Mouse (Mus musculus) limb, embryonic 11.5 days (tissue): ENCODE measurements around the gene Donson. TPM values are rescaled to one million over a fixed set of nuclear protein-coding genes. Genes with fewer than 3 reads are reported as not detected.
A peak's percentile ranks its signal among the peaks of the same experiment; 100 is the strongest.

ENCODE experiments used
- ATAC-seq: fragments of 200-750 bp; cut with Nextera tagmentation; 2 replicates; pipeline ENCODE4 v1.8.0; 2017; ENCODE audit warnings: low read depth; ENCODE audit not compliant: insufficient number of reproducible peaks, low FRiP score, low TSS enrichment
- DNase-seq: peaks from one replicate; pipeline ENCODE4 v3.0.0-alpha.2; 2015; ENCODE audit warnings: low spot score
- H3K27ac ChIP-seq: fragments of 300-500 bp; sonication (generic); replicated peaks from 2 replicates; pipeline ENCODE4 v1.5.1; 2014; ENCODE audit warnings: low read depth, mild to moderate bottlenecking, low read length
- H3K27me3 ChIP-seq: fragments of 300-500 bp; sonication (generic); 2 replicates; pipeline ENCODE4 v1.6.1; 2014; ENCODE audit warnings: mild to moderate bottlenecking, low read length, mixed read lengths; ENCODE audit not compliant: control insufficient read depth, insufficient read depth
- H3K36me3 ChIP-seq: fragments of 300-500 bp; sonication (generic); 2 replicates; pipeline ENCODE4 v1.6.1; 2014; ENCODE audit warnings: mild to moderate bottlenecking, low read length, moderate library complexity, mixed read lengths; ENCODE audit not compliant: control insufficient read depth, insufficient read depth
- H3K4me1 ChIP-seq: fragments of 300-500 bp; sonication (generic); 2 replicates; pipeline ENCODE4 v1.6.1; 2014; ENCODE audit warnings: low read length, mixed read lengths; ENCODE audit not compliant: control insufficient read depth, insufficient read depth
- H3K4me2 ChIP-seq: fragments of 300-500 bp; sonication (generic); 2 replicates; pipeline ENCODE4 v1.6.1; 2014; ENCODE audit warnings: low read depth, mild to moderate bottlenecking, moderate library complexity; ENCODE audit not compliant: severe bottlenecking
- H3K4me3 ChIP-seq: fragments of 300-500 bp; sonication (generic); 2 replicates; pipeline ENCODE4 v1.5.1; 2014; ENCODE audit warnings: low read depth, low read length
- H3K9ac ChIP-seq: fragments of 300-500 bp; sonication (generic); 2 replicates; pipeline ENCODE4 v1.6.1; 2014; ENCODE audit warnings: mild to moderate bottlenecking, low read length
- H3K9me3 ChIP-seq: fragments of 300-500 bp; sonication (generic); 2 replicates; pipeline ENCODE4 v1.6.1; 2016; ENCODE audit warnings: low read length; ENCODE audit not compliant: control insufficient read depth
- whole genome bisulfite sequencing: fragments of 180-500 bp; shearing (Covaris S2); extraction: QIAGEN DNeasy Blood & Tissue Kit; methylation state at CpG from one replicate; pipeline ENCODE4 v1.1.7; 2014; 5-methylcytosine and 5-hydroxymethylcytosine counted together
- polyA plus RNA-seq: library from polyadenylated mRNA; unstranded; fragments of >200 nt; fragmentation: Nextera tagmentation; extraction: Ambion mirVana; gene quantifications from 2 replicates; pipeline ENCODE4 v1.2.1, GENCODE M21; 2014

The Donson gene
- polyA plus RNA-seq, 1 experiment from 2014 or later, result 40.8 TPM

DNA sequence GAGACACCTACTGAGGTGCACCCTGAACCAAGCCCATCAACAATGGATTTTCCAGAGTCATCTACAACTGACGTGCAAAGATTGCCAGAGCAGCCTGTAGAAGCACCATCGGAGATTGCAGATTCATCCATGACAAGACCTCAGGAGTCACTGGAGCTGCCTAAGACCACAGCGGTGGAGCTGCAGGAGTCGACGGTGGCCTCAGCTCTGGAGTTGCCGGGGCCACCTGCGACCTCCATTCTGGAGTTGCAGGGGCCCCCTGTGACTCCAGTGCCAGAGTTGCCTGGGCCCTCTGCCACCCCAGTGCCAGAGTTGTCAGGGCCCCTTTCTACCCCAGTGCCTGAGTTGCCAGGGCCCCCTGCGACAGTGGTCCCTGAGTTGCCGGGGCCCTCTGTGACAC, 33.3 kb downstream of the Donson start:
- no peak overlapping the region for H3K4me2 ChIP-seq
- no peak overlapping the region for H3K27ac ChIP-seq
- ATAC-seq (no peak), DNase-seq (no peak)
- no peaks in the 10 kb centered on the region for H3K9me3 ChIP-seq
- no peaks in the 10 kb centered on the region for H3K4me1 ChIP-seq
- no peak overlapping the region for H3K4me3 ChIP-seq
- H3K27me3 ChIP-seq, result no peaks in the 10 kb centered on the region
- WGBS, result over 99% methylated on average over 9 of the region's 9 CpGs
- peaks cover 66% of the 10 kb centered on the region for H3K36me3 ChIP-seq
- H3K9ac ChIP-seq, result no peak overlapping the region

DNA sequence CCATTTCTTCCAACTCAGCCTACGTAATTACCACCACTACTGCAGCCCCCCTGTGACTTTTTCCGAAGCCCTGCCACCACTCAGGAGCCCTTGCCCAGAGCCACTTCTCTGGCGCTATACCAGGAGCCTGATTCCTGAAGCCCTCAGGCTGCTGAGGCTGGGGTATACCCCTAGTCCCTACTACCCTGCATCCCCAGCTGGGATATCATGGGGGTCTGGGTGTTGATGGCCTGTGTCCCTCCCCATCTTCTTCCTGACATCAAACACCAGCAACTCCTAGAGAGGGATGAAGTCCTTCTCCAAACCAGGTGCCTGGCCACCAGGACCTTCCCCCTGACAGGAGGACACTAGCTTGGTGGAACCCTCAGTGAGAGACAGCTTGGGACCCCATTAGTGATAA, 36.4 kb downstream of the Donson start:
- ATAC-seq (no peak), DNase-seq (no peak)
- peaks cover 35% of the 10 kb centered on the region for H3K36me3 ChIP-seq
- no peaks in the 10 kb centered on the region for H3K27me3 ChIP-seq
- H3K27ac ChIP-seq, result no peak overlapping the region
- H3K4me3 ChIP-seq, result no peak overlapping the region
- 0 out of 2 replicates have a peak, but pooled peaks cover 3% of the 10 kb centered on the region for H3K4me1 ChIP-seq
- no peak overlapping the region for H3K4me2 ChIP-seq
- WGBS, result 95% methylated on average over 3 of the region's 3 CpGs
- H3K9me3 ChIP-seq, result no peaks in the 10 kb centered on the region
- no peak overlapping the region for H3K9ac ChIP-seq

DNA sequence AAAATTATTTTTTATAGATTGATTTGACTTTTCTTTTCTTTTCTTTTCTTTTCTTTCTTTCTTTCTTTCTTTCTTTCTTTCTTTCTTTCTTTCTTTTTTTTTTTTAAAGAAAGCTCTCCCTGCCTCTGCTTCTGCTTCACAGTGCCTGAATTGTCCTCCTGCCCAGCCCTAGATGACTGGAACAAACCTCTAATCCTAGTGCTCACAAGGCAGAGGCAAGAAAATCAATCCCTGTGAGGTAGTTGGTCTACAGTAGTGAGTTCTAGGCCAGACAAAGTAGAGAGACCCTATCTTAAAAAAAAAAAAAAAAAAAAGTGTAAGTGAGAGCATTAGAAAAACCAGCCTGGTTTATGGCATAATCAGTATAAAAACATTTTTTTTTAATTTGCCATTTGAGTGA, 38.8 kb downstream of the Donson start:
- H3K4me3 ChIP-seq, result no peak overlapping the region
- no peaks in the 10 kb centered on the region for H3K9me3 ChIP-seq
- no peak overlapping the region for H3K9ac ChIP-seq
- no peak overlapping the region for H3K4me2 ChIP-seq
- no peaks in the 10 kb centered on the region for H3K27me3 ChIP-seq
- DNase-seq (no peak), ATAC-seq (no peak)
- peaks cover 11% of the 10 kb centered on the region for H3K36me3 ChIP-seq
- 0 out of 2 replicates have a peak, but pooled peaks cover 3% of the 10 kb centered on the region for H3K4me1 ChIP-seq
- no peak overlapping the region for H3K27ac ChIP-seq

DNA sequence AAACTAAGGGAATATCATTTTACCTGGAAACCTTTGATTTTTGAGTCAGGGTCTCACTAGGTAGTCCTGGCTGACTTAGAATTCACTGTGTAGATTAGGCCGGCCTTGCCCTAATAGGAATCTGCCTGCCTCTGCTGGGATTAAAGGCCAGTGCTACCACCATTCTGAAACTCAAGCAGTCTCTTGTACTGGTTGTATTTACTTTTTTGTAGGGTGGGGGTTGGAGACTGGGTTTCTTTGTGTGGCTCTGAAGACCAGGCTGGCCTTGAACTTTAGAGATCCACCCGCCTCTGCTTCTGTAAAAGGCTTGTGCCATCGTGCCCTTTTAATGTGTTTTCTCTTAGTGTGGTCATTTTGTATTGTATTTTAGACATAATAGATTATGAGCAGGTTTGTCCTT, 39.3 kb downstream of the Donson start:
- 0 out of 2 replicates have a peak, but pooled peaks cover 3% of the 10 kb centered on the region for H3K4me1 ChIP-seq
- H3K27me3 ChIP-seq, result no peaks in the 10 kb centered on the region
- no peaks in the 10 kb centered on the region for H3K9me3 ChIP-seq
- no peak overlapping the region for H3K27ac ChIP-seq
- peaks cover 9% of the 10 kb centered on the region; the same call in 1 of the 2 replicates for H3K36me3 ChIP-seq
- ATAC-seq, result no peak
- WGBS, result 70% methylated on average over 3 of the region's 3 CpGs
- H3K9ac ChIP-seq, result no peak overlapping the region
- no peak for DNase-seq
- peak overlapping the region; percentile 79 for H3K4me2 ChIP-seq
- H3K4me3 ChIP-seq, result peak overlapping the region; percentile 76

DNA sequence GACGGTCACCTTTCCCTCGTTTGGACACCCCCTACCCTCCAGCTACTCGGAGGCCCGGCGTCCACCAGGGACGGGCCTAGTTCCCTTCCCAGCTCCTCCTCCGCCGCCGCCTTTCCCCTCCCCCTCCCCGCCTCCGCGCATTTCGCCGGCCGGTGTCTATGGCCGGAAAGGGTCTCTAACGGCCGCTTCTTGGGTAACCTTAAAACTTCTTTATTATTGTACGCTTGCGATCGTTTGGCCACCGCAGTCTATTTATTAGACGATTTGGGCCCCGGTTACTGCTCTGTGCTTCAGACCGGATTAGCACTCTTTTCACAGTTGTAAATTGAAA, 40.4 kb downstream of the Donson start:
- DNase-seq, result peak; percentile 88
- Histone ChIP-seq H3K27ac (peak overlapping the region; percentile 85), H3K4me2 (peak overlapping the region; percentile 79), H3K9me3 (no peaks in the 10 kb centered on the region), H3K4me1 (0 out of 2 replicates have a peak, but pooled peaks cover 3% of the 10 kb centered on the region), H3K36me3 (peaks cover 9% of the 10 kb centered on the region; the same call in 1 of the 2 replicates), H3K4me3 (peak overlapping the region; percentile 76), H3K9ac (peak overlapping the region; percentile 85), H3K27me3 (no peaks in the 10 kb centered on the region)
- peak; percentile 33 for ATAC-seq
- WGBS, result under 1% methylated on average over 23 of the region's 25 CpGs

DNA sequence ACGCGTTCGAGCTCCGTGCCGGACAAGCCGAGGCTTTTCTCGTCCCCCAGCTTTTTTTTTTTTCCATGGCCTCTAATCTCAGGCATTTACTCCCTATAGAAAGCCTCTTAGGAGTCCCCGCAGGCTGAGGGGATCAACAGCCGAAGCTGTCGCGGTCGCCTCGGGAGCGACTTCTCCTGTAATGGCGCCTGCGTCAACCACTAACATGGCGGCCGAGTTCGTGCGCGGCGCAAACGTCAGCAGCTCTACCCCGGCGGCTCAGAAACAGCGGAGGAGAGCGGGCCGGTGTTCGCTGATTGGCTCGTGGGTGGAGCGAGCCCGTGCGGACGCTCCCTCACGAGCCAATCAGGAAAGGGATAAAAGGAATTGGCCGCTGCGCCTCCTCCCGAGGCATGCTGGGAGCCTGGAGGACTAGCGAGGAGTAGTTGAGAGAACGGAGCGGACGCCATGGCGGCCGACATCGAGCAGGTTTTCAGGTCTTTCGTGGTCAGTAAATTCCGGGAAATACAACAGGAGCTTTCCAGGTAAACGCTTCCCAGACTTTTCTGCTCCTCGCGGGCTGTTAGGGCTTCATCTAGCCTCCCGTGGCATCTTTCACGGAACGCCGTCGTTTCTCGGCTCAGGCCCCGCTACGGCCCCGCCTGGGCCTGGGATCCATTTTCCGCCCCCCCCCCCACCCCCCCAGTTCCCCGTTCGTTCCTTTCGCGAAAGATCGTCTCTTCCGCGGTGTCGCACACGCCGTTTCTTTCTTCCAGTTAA, 40.9 kb downstream of the Donson start, which contains the start of gene Son:
Son (plus strand) TSS at position 46 of the 759 bp plus-strand sequence.
- peak; percentile 96 for DNase-seq
- H3K4me1 ChIP-seq, result 0 out of 2 replicates have a peak, but pooled peaks cover 3% of the 10 kb centered on the region
- no peaks in the 10 kb centered on the region for H3K27me3 ChIP-seq
- H3K9ac ChIP-seq, result peak within 1 kb of the TSS; percentile 85
- H3K36me3 ChIP-seq, result peaks cover 14% of the 10 kb centered on the region; the same call in 1 of the 2 replicates
- WGBS, result under 1% methylated on average over 70 of the region's 70 CpGs
- peak within 1 kb of the TSS; percentile 85 for H3K27ac ChIP-seq
- no peaks in the 10 kb centered on the region for H3K9me3 ChIP-seq
- peak; percentile 95 for ATAC-seq
- peak within 1 kb of the TSS; percentile 76 for H3K4me3 ChIP-seq
- peak within 1 kb of the TSS; percentile 79 for H3K4me2 ChIP-seq

DNA sequence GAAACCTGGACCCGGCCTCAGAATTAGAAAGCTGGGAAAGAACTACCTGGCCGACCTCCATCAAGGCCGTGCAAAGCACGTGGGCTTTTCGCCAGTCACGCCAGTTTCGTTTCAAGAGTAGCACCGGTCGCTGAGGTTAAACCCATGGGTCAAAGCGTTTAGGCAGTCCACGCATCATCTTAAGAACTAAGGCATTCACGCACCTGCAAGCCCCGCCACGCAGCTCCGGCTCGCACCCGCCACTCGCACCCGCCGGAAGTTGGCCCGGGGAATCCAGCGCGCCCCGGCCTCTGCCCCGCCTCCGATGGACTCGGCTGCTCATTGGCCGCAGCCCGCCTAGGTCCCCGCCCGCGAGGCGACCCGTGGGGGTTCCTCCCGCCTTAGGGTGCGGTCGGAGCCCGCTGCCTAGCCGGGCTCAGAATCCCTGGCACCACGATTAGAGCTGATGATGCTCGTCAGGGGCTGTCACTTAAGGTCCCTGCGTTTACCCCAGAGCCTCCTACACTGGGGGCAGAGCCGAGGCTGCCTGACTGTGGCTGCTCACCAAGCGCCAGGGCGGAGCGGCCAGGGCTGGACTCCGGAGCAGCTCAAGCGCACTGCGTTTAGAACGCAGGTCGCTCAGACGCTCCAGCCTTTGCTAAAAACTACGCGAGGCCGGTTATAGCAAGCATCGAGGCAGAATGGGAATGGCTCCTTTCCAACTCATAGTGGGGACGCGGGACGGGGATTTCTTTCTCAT, 41.7 kb downstream of the Donson start, which contains the start of gene Gart:
Gart (minus strand) TSS at position 272 of the 739 bp plus-strand sequence.
- Histone ChIP-seq H3K27ac (peak within 1 kb of the TSS; percentile 85), H3K36me3 (peaks cover 10% of the 10 kb centered on the region; the same call in 1 of the 2 replicates), H3K27me3 (no peaks in the 10 kb centered on the region), H3K4me3 (peak within 1 kb of the TSS; percentile 76), H3K9me3 (no peaks in the 10 kb centered on the region), H3K4me1 (0 out of 2 replicates have a peak, but pooled peaks cover 3% of the 10 kb centered on the region), H3K4me2 (peak within 1 kb of the TSS; percentile 79), H3K9ac (peak within 1 kb of the TSS; percentile 85)
- under 1% methylated on average over 59 of the region's 59 CpGs for WGBS
- ATAC-seq, result peak; percentile 83
- peak; percentile 93 for DNase-seq

DNA sequence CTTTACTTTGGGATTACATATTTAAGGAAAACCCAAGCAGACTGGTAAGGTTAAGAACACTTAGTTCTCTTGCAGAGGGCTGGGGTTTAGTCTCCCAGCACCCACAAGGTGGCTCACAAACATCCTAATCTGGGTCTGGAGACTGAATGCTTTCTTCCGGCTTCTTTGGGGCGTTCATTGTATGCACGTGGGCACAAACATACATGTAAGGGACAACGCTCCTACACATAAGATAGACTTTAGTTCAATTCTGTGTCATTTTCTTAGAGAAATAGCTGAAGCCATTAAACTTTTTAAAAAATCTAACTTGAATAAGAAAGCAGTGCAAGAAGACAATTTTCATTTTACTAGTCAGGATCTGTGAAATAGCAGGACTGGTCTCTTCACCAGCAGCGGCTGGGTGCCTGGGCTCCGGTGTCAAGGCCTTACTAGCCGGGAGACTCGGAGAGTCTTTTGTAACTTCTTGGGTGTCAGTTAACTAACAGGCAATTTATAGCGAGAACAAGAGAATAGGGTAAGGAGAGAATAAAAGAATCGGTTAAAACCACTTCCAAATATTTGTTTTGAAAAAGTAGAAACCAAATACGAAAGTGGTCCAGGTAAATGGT, 42.5 kb downstream of the Donson start:
- Histone ChIP-seq H3K4me3 (peak overlapping the region; percentile 76), H3K9me3 (no peaks in the 10 kb centered on the region), H3K9ac (peak overlapping the region; percentile 65), H3K36me3 (peaks cover 8% of the 10 kb centered on the region; the same call in 1 of the 2 replicates), H3K27me3 (no peaks in the 10 kb centered on the region), H3K27ac (no peak overlapping the region), H3K4me1 (0 out of 2 replicates have a peak, but pooled peaks cover 3% of the 10 kb centered on the region), H3K4me2 (peak overlapping the region; percentile 79)
- WGBS, result 1% methylated on average over 11 of the region's 11 CpGs
- ATAC-seq, result no peak
- peak; percentile 39 for DNase-seq
